Mouse (Mus musculus): Measurements from ENCODE around the gene Zfp383.
A peak's percentile ranks its signal among the peaks of the same experiment; 100 is the strongest.
"Not testable (repeated sequence)": the region's sequence is repeated elsewhere in the genome, so short reads cannot be mapped to it uniquely, and the experiment has no call there.

Gene Zfp383

GRCm38 (mm10) chr7:29941027-29941426 lies 33.0 kb downstream of the Zfp383 start:
- no peak for DNase-seq (ENCODE audit: low read depth, low spot score)

- no peak for DNase-seq (ENCODE audit: low read depth, low spot score)
These were observed 34.7 kb downstream of the Zfp383 start for GRCm38 (mm10) chr7:29942740-29943139.

- no peak for DNase-seq (ENCODE audit: low read depth, low spot score)
These were observed 35.7 kb downstream of the Zfp383 start for GRCm38 (mm10) chr7:29943720-29944119.

- DNase-seq (ENCODE audit: low read depth, low spot score), result no peak
These were observed 36.2 kb downstream of the Zfp383 start for GRCm38 (mm10) chr7:29944201-29944600.

- no peak for DNase-seq (ENCODE audit: low read depth, low spot score)
These were observed 45.1 kb downstream of the Zfp383 start for GRCm38 (mm10) chr7:29953086-29953485.

- DNase-seq (ENCODE audit: low read depth, low spot score), result peak; percentile 55
These were observed 45.7 kb downstream of the Zfp383 start, which contains the start of gene Zfp74 for GRCm38 (mm10) chr7:29953513-29954401. Zfp74 (minus strand) TSS chr7:29954089.

DNA sequence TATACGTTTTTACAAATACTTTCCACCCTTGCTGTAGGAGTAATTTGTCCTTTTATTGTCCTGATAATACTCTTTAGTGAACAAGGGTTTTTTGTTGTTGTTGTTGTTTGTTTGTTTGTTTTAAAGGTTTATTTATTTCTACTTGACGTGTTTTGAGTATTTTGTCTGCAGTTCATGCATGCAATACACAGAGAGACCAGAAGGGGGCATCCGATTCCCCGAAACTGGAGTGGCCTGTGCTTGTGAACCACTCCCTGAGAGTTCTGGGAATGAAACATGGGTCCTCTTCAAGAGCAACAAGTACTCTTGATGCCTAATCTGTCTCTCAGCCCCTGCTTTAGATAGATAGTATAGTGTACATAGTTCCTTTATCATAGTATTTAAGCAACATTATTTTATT lies 46.7 kb downstream of the Zfp383 start:
- peak; percentile 66 for DNase-seq (ENCODE audit: low read depth, low spot score)

- no peak for DNase-seq (ENCODE audit: low read depth, low spot score)
These were observed 48.2 kb downstream of the Zfp383 start for GRCm38 (mm10) chr7:29956257-29956656.

DNA sequence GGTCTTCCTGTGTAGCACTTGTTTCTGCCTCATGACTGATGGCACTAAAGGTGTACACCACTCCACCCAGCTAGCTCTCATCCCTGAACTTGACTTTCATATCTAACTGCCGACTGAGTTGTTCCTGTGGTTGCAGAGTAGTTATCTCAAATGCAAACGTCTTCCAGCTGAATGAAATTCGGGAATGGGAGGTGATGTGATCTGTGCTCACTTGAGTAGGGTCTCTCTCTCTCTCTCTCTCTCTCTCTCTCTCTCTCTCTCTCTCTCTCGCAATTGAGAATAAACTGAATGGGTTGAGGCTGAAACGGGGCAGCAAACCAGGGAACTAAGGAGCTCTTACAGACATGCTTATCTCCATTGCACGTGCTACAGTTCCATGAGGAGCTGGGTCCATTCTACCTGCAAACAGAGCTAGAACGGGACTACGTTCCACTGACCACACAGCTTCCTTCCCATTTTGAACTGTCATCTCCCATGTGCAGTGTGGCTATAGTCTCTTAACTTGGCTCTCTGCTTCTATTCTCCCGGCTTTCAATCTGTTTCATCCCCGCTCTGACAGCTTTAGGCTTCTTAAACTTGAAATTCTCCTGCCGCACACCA lies 50.2 kb downstream of the Zfp383 start:
- DNase-seq (ENCODE audit: low read depth, low spot score), result no peak

- no peak for DNase-seq (ENCODE audit: low read depth, low spot score)
These were observed 51.0 kb downstream of the Zfp383 start for GRCm38 (mm10) chr7:29959004-29959403.

GRCm38 (mm10) chr7:29965115-29965810 lies 57.2 kb downstream of the Zfp383 start:
- not testable (repeated sequence) for DNase-seq (ENCODE audit: low read depth, low spot score)

Data from c-Kit-negative CD71-positive TER-119-positive erythroid progenitor cells, embryonic 14.5 days (primary cell).